Mouse (Mus musculus): ENCODE measurements at regions not wholly inside any gene's neighbourhood (a gene's known extent, or its start where the extent isn't known, plus 50 kb on each side); places are given as distances from the start of the nearest gene placed in this dataset.

DNA sequence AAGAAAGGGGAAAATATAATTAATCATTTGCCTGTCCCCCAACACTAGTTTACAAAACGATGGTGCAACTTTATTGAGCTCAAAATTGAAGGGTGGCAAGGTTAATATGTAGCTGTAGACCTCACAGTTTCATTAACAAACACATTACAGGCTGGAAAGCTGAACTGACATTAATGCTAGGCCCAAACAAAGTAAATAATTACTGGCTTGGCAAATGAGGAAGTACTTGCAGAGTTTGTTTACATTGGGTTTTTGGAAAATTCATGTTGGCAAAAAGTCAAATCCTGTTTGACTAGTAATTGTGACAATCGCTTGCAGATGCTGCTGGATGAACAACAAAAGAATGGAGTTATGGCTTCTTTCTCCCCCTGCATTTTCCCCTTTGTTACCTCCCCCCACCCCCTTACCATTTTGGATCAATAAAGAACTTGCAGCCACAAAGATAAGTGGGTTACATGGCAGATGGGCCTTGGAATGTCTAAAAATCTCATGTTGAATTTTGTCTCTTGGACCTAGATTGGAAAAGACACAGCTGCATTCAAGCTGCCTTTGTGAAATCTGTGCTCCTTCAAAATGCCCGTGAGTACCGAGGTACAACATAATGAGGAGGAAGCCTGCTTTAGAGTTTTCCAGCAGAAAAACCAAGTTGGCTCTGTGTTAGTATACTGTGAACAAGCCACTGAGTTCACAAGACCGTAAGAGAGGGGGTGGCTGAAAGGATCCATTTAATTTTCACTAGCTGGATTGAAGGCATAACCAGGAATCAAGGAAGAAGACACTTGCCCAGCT lies 331.3 kb upstream of the BC052040 start:
- Histone ChIP-seq H3K27ac (no peak overlapping the region), H3K4me3 (no peak overlapping the region)
- no peak for DNase-seq (ENCODE audit: low spot score in 2 of 2)
- no peak for TF ChIP-seq CTCF (conservative IDR thresholded peaks at IDR 0.05)

DNA sequence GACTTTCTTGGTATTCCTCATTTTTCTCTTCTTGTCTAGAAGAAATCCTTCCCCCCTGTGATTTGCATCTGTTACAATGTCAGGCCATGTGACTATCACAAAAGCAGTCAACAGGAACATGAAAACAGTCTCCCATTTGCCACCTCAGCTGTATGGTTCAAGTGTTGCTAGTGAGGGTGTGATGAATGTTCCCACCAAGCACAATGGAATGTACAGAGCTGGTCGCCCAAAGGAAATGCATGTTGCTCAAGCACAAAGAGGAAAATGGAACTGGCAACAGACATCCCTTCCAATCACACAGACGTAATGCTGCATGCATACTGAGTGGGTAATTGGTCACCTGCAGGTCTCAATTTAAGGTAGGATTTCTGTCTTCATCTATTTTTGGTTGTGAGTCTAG lies 324.1 kb upstream of the BC052040 start:
- no peak for TF ChIP-seq CTCF (conservative IDR thresholded peaks at IDR 0.05)
- no peak for DNase-seq (ENCODE audit: low spot score in 2 of 2)
- H3K27ac ChIP-seq: no peak overlapping the region
- H3K4me3 ChIP-seq: no peak overlapping the region

DNA sequence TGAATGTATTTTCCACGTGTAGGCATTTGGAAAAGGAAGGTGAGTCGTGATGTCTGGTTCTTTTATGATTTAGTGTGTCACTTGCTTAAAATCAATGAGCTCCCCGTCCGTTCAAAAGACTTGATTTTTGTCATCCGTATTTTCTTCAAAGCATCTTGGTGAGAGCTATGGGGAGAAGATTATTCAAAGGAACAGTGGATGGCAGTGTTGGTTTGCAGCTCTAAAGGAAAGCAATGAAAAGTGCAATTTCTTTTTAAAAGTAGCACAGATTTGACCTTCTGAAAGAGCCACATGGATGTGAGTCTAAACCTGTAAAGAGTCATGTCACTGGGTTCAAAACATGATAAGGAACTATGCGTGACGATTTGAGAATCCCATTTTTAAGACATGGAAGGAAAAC lies 313.3 kb upstream of the BC052040 start:
- DNase-seq (ENCODE audit: low spot score in 2 of 2): no peak
- peak; percentile 70 for TF ChIP-seq CTCF (conservative IDR thresholded peaks at IDR 0.05)
- Histone ChIP-seq H3K4me3 (no peak overlapping the region), H3K27ac (no peak overlapping the region)

DNA sequence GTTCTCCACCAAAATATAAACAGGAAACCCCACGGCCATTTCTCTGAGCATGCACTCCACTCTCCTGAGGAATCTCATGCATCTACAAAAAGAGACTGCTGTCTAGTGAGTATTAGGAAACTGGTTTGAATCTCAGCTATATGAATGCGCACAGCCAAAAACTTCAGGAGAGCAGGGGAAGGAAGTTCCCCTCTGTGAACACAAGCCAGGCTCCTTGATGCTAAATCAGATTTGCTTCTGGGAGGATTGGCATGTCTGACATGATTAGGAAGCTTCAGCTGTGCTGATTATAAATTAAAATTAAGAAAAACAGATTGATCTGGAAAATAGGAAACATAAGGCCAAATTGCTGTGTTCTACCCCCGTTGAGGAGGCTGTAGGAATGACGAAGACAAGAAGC lies 304.1 kb upstream of the BC052040 start:
- TF ChIP-seq CTCF (conservative IDR thresholded peaks at IDR 0.05): no peak

DNA sequence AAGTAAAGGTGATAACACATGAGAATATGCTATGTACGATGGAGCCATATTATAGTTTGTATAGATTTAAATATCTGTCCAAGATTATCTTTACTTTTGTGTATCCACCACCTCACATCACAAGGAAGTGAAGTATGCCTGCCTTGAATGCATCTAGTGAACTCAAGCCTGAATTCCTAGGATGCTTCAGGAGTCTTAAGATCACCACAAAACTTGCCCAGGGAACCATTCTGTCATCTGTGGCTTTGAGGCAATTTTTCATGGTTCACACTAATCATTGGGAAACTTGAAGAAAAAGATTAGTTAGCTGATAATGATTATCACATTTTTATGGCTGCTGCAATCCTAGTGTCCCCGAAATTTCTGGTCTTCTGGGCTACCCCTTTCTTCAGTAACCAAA lies 288.5 kb upstream of the BC052040 start:
- H3K27ac ChIP-seq: no peak overlapping the region
- no peak overlapping the region for H3K4me3 ChIP-seq
- TF ChIP-seq CTCF (conservative IDR thresholded peaks at IDR 0.05): no peak
- no peak for DNase-seq (ENCODE audit: low spot score in 2 of 2)

More for the DNA sequence above, 304.1 kb upstream of the BC052040 start:
- Histone ChIP-seq H3K27ac (no peak overlapping the region), H3K4me3 (no peak overlapping the region)
- DNase-seq (ENCODE audit: low spot score in 2 of 2): peak in 1 of 2 experiments; percentile 42

DNA sequence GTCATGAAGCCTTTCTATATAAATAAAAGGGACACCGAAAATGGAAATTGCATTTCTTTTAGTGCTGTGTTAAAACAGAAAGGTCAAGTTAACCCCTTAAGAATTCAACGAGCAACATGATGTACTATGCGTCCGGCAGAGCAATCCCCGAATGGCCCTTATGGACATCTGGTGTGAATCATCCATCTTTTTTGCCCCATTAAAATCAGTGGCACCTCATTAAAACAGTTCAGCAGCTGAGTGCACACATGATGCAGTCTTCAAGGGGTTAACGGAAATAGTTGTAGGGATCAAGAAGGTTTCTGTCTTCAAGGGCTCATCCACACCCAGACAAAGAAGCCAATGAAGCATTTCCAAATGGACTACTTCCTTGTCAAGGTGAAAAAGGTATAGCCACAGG lies 284.1 kb upstream of the BC052040 start:
- no peak for TF ChIP-seq CTCF (conservative IDR thresholded peaks at IDR 0.05)
- no peak for DNase-seq (ENCODE audit: low spot score in 2 of 2)
- no peak overlapping the region for H3K27ac ChIP-seq
- no peak overlapping the region for H3K4me3 ChIP-seq

DNA sequence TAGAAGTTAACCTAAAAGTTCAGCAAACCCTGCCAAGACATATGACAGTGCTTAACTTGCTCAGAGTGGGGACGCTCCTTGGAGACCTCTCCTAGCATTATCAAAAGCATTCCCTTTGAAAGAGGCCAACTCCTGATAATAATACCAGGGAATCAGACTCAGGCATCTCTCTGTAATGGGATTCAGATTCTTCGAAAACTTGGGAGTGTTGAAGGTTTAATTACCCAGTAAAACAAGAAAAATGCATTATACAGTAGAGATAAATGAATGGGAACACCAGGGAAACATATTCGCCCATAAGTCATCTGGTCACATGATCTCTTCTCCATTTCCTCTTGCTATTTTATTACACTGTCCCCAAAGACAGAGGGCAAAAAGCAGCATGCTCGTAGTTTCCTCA lies 274.3 kb upstream of the BC052040 start:
- no peak for DNase-seq (ENCODE audit: low spot score in 2 of 2)
- H3K4me3 ChIP-seq: no peak overlapping the region
- no peak for TF ChIP-seq CTCF (conservative IDR thresholded peaks at IDR 0.05)
- no peak overlapping the region for H3K27ac ChIP-seq

DNA sequence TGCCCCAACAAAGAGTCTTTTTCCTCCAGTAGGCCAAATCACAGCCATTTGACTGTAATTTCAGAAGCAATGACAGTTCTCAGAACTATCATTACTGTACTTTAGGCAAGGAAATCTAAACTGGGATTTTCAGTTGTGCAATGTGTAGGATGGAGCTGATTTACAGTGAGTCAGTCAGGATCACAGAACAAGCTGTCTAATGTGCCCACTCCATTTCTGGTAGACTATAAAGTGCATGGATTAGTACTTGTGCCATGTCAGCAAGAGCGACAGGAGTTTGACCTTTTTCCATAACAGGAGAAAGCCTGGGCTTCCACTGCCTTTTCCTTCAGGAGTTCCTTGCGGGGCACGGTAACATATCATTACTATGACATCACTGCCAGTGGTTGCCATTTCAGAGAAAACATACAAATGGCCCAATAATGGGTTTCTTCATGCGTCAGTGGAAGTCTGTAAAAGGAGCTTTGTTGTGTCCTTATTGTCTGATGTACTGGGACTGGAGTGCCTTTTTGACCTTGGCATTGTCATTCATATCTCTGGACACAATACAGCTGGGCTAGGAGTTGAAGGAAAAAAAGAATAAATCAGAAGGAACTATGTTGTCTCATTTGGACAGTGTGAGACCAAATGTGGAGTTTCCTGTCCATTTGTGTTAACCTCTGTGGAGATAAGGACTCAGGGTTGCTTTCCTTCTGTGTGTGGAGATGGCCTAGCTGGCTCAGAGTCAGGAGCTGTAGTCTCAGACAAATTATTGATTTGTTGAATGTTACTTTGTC lies 271.5 kb upstream of the BC052040 start:
- peak; percentile 10 for DNase-seq (ENCODE audit: low spot score in 2 of 2)
- H3K27ac ChIP-seq: no peak overlapping the region; the same call in 1 of the 2 replicates
- TF ChIP-seq CTCF (conservative IDR thresholded peaks at IDR 0.05): no peak
- no peak overlapping the region for H3K4me3 ChIP-seq

DNA sequence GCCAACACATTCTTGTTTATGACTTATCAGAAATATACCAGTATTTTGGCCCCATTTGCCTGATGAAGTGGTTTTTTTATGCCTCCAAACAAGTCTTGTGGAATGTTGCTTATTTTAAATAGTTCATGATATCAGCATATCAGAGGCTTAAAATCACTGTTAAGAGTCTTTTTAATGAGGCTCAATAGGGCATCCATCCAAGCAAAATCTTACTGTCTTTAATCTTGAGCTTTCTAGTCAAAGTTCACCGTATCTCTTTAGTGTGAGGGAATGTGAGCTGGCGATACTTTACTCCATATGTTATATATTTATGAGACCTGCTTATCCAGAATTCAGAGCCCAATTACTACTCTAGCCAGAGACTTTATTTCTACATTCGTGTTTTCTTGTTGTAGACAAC lies 263.0 kb upstream of the BC052040 start:
- Histone ChIP-seq H3K27ac (no peak overlapping the region), H3K4me3 (no peak overlapping the region)
- no peak for TF ChIP-seq CTCF (conservative IDR thresholded peaks at IDR 0.05)
- no peak for DNase-seq (ENCODE audit: low spot score in 2 of 2)

DNA sequence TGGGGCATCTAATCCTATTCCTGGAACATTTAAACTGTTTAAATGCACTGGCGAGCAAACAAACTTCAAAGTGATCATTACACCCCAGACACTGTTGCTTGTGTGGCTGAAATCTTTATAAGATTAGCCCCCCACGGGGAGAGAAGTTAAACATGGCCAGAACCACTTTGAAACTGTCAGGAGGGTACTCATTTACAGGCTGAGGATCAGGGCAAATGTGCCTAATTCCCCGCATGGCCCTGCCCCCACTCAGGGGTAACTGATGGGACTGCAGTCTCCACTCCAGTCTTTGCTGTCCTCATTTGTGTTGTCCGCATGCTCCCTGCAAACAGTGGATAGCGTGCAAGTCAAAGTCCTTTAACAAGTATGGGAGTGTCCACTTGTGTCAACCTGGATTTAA lies 258.9 kb upstream of the BC052040 start:
- no peak overlapping the region for H3K4me3 ChIP-seq
- H3K27ac ChIP-seq: no peak overlapping the region
- DNase-seq (ENCODE audit: low spot score in 2 of 2): no peak
- no peak for TF ChIP-seq CTCF (conservative IDR thresholded peaks at IDR 0.05)

DNA sequence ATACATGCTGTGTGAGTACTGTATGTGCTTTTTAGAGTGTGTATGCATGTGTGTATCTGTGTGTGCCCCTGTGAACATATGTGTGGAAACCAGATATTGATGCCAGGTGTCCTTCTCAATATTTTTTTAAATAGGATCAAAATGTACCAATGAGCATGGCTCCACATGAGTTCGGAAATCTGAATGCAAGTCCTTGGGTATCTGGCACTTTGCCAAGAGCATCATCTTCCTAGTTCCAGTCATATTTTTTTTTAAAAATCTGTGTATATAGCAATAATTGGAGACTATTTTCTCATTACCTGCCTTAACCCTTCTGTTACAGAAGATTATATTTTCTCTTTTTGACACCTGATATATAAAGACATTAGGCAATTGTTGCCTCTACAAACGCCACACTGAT lies 255.0 kb upstream of the BC052040 start:
- DNase-seq (ENCODE audit: low spot score in 2 of 2): no peak
- no peak for TF ChIP-seq CTCF (conservative IDR thresholded peaks at IDR 0.05)
- Histone ChIP-seq H3K4me3 (no peak overlapping the region), H3K27ac (no peak overlapping the region)

DNA sequence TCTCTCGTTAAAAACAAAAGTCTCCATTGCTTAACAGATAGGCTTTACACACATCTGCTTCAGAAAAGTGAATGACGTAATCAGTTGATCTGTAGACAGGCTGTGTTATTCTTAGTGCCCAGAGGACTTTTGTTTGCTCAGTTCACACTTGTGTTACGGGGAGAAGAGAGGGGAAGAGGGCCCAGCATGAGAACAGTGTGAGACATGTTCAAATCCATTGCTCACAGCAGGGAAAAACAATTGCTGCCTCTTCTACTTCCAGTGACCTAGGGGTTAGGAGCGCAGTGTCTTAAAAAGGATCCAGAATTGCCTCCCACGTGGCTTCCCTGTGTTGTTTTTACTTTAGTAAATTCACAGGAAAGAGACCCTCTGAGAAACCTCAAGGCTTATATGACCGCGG lies 243.3 kb upstream of the BC052040 start:
- no peak for TF ChIP-seq CTCF (conservative IDR thresholded peaks at IDR 0.05)
- no peak overlapping the region for H3K4me3 ChIP-seq
- DNase-seq (ENCODE audit: low spot score in 2 of 2): no peak
- no peak overlapping the region for H3K27ac ChIP-seq

DNA sequence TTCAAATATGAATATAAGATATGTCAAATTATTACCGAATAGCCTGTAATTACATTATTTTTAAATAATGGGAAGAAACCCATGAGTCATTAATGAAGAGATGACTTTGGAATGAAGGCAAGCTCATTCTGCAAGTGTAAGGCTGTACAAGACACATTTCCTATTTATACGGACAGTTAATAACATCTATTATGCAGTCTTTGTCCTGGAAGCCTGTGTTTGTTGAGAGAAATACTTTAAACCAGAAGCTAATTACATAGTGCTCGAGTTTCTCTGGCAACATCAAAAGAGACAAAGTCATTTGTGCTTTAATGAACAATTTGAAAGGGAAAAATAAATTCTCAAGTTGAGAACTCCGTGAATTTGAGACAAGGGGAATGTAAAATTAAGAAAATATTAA lies 242.5 kb upstream of the BC052040 start:
- DNase-seq (ENCODE audit: low spot score in 2 of 2): no peak
- Histone ChIP-seq H3K4me3 (no peak overlapping the region), H3K27ac (no peak overlapping the region)
- no peak for TF ChIP-seq CTCF (conservative IDR thresholded peaks at IDR 0.05)

DNA sequence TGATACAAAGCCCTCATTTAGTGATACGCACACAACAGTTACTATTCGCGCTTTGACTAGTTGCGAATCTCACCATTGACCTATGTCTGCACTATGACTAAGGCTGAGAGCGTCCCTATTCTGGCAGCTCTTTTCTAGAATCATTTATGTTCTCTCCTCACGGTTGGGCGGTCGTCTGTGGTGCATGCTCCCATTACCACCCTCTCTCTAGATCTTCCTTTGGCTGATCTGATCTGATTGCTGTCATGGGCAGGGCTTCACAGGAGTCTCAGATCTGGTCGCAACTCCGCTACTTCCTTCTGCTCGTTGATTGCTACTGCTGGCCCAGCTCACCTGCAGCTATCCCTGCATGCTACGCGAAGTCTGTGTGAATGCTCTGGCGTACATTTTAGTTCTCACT lies 239.2 kb upstream of the BC052040 start:
- H3K4me3 ChIP-seq: no peak overlapping the region
- TF ChIP-seq CTCF (conservative IDR thresholded peaks at IDR 0.05): no peak
- H3K27ac ChIP-seq: no peak overlapping the region
- no peak for DNase-seq (ENCODE audit: low spot score in 2 of 2)
